Mouse (Mus musculus): Measurements from ENCODE around the gene Coro7.

GRCm38 (mm10) chr16:4674091-4674490 lies 5.5 kb downstream of the Coro7 start:
- TF ChIP-seq CTCF (IDR thresholded peaks at IDR 0.05; ENCODE audit: control insufficient read depth, insufficient read depth, insufficient replicate concordance, low read depth, low read length) (no peak), POLR2A (IDR thresholded peaks at IDR 0.05; ENCODE audit: control insufficient read depth, low read depth, low read length) (no peak)
